Mouse (Mus musculus): Measurements from ENCODE around the gene Gm20388. TPM values are rescaled to one million over a fixed set of nuclear protein-coding genes. Genes with fewer than 3 reads are reported as not detected.
"Not testable (repeated sequence)": the region's sequence is repeated elsewhere in the genome, so short reads cannot be mapped to it uniquely, and the experiment has no call there.

Gm20388 gene
- polyA plus RNA-seq, 1 experiment from 2014 or later = not detected

GRCm38 (mm10) chr8:123252925-123253324 is 3342.3 kb downstream of the Gm20388 start:
- Histone ChIP-seq H3K4me2 (peak overlapping the region; percentile 96), H3K27me3 (no peaks in the 10 kb centered on the region), H3K4me1 (replicated peaks) (peaks cover 28% of the 10 kb centered on the region), H3K36me3 (peaks cover 54% of the 10 kb centered on the region), H3K4me3 (replicated peaks) (peak overlapping the region; percentile 97), H3K9me3 (replicated peaks) (no peaks in the 10 kb centered on the region), H3K27ac (peak overlapping the region; percentile 36; the same call in 1 of the 2 replicates), H3K9ac (peak overlapping the region; percentile 97)
- no peak for ATAC-seq (ENCODE audit: low read depth)
- WGBS (ENCODE audit: insufficient replicate concordance) = 50% methylated on average over 4 of the region's 4 CpGs
- DNase-seq = no peak

GRCm38 (mm10) chr8:123253451-123254098 is 3342.9 kb downstream of the Gm20388 start:
- peak overlapping the region; percentile 84 for H3K27ac ChIP-seq
- H3K4me3 ChIP-seq (replicated peaks) = peak overlapping the region; percentile 97
- peak overlapping the region; percentile 97 for H3K9ac ChIP-seq
- ATAC-seq (ENCODE audit: low read depth) (peak; percentile 43), DNase-seq (no peak)
- no peaks in the 10 kb centered on the region for H3K9me3 ChIP-seq (replicated peaks)
- H3K36me3 ChIP-seq = peaks cover 54% of the 10 kb centered on the region
- H3K4me1 ChIP-seq (replicated peaks) = peaks cover 28% of the 10 kb centered on the region
- no peaks in the 10 kb centered on the region for H3K27me3 ChIP-seq
- WGBS (ENCODE audit: insufficient replicate concordance) = 1% methylated on average over 31 of the region's 40 CpGs
- peak overlapping the region; percentile 96 for H3K4me2 ChIP-seq

GRCm38 (mm10) chr8:123254099-123254885 is 3343.7 kb downstream of the Gm20388 start, which contains the start of the genes Zfp276 and Vps9d1:
Gene Zfp276 (plus strand): TSS chr8:123254195.
Gene Vps9d1 (minus strand): TSS chr8:123254348.
- ATAC-seq (ENCODE audit: low read depth) (peak; percentile 96), DNase-seq (peak; percentile 76)
- Histone ChIP-seq H3K36me3 (peaks cover 54% of the 10 kb centered on the region), H3K27ac (peak within 1 kb of the TSS; percentile 84), H3K4me2 (peak within 1 kb of the TSS; percentile 96), H3K27me3 (no peaks in the 10 kb centered on the region), H3K4me1 (replicated peaks) (peaks cover 28% of the 10 kb centered on the region), H3K9ac (peak within 1 kb of the TSS; percentile 97), H3K4me3 (replicated peaks) (peak within 1 kb of the TSS; percentile 97), H3K9me3 (replicated peaks) (no peaks in the 10 kb centered on the region)
- under 1% methylated on average over 89 of the region's 99 CpGs for WGBS (ENCODE audit: insufficient replicate concordance)

GRCm38 (mm10) chr8:123255170-123255569 is 3344.5 kb downstream of the Gm20388 start:
- peaks cover 57% of the 10 kb centered on the region for H3K36me3 ChIP-seq
- ATAC-seq (ENCODE audit: low read depth) (no peak), DNase-seq (no peak)
- H3K27me3 ChIP-seq = no peaks in the 10 kb centered on the region
- peaks cover 28% of the 10 kb centered on the region for H3K4me1 ChIP-seq (replicated peaks)
- peak overlapping the region; percentile 96 for H3K4me2 ChIP-seq
- H3K9ac ChIP-seq = peak overlapping the region; percentile 97
- H3K4me3 ChIP-seq (replicated peaks) = peak overlapping the region; percentile 97
- WGBS (ENCODE audit: insufficient replicate concordance) = 64% methylated on average over 6 of the region's 6 CpGs
- H3K27ac ChIP-seq = peak overlapping the region; percentile 84; the same call in 1 of the 2 replicates
- no peaks in the 10 kb centered on the region for H3K9me3 ChIP-seq (replicated peaks)

- Histone ChIP-seq H3K27ac (no peak overlapping the region), H3K9ac (no peak overlapping the region), H3K9me3 (replicated peaks) (no peaks in the 10 kb centered on the region), H3K27me3 (no peaks in the 10 kb centered on the region), H3K4me3 (replicated peaks) (no peak overlapping the region), H3K36me3 (peaks cover 55% of the 10 kb centered on the region), H3K4me2 (no peak overlapping the region), H3K4me1 (replicated peaks) (peaks cover 28% of the 10 kb centered on the region)
- WGBS (ENCODE audit: insufficient replicate concordance) = 80% methylated on average over 3 of the region's 3 CpGs
- DNase-seq (no peak), ATAC-seq (ENCODE audit: low read depth) (no peak)
These were observed 3346.5 kb downstream of the Gm20388 start for GRCm38 (mm10) chr8:123257114-123257513.

- H3K4me3 ChIP-seq (replicated peaks); H3K27ac ChIP-seq; ATAC-seq (ENCODE audit: low read depth); H3K27me3 ChIP-seq; DNase-seq; H3K9ac ChIP-seq; H3K4me2 ChIP-seq; H3K9me3 ChIP-seq (replicated peaks): not testable (repeated sequence)
- Histone ChIP-seq H3K4me1 (replicated peaks) (peaks cover 27% of the 10 kb centered on the region), H3K36me3 (peaks cover 55% of the 10 kb centered on the region)
- WGBS (ENCODE audit: insufficient replicate concordance) = 74% methylated on average over 8 of the region's 8 CpGs
These were observed 3347.0 kb downstream of the Gm20388 start for GRCm38 (mm10) chr8:123257593-123257992.

- Histone ChIP-seq H3K4me2 (no peak overlapping the region), H3K4me3 (replicated peaks) (no peak overlapping the region), H3K27me3 (no peaks in the 10 kb centered on the region), H3K9ac (no peak overlapping the region), H3K4me1 (replicated peaks) (peaks cover 3% of the 10 kb centered on the region; the same call in 1 of the 2 replicates), H3K27ac (no peak overlapping the region), H3K9me3 (replicated peaks) (no peaks in the 10 kb centered on the region), H3K36me3 (peaks cover 91% of the 10 kb centered on the region)
- WGBS (ENCODE audit: insufficient replicate concordance) = 84% methylated on average over 14 of the region's 14 CpGs
- DNase-seq = no peak
- ATAC-seq (ENCODE audit: low read depth) = peak; percentile 24
These were observed 3357.4 kb downstream of the Gm20388 start for GRCm38 (mm10) chr8:123267926-123268656.

- Histone ChIP-seq H3K9me3 (replicated peaks) (no peaks in the 10 kb centered on the region), H3K9ac (no peak overlapping the region), H3K4me2 (no peak overlapping the region), H3K4me1 (replicated peaks) (peaks cover 3% of the 10 kb centered on the region; the same call in 1 of the 2 replicates), H3K27me3 (no peaks in the 10 kb centered on the region), H3K4me3 (replicated peaks) (no peak overlapping the region), H3K27ac (no peak overlapping the region), H3K36me3 (peaks cover 90% of the 10 kb centered on the region)
- ATAC-seq (ENCODE audit: low read depth) (no peak), DNase-seq (no peak)
- WGBS (ENCODE audit: insufficient replicate concordance) = 81% methylated on average over 10 of the region's 10 CpGs
These were observed 3360.5 kb downstream of the Gm20388 start for GRCm38 (mm10) chr8:123271147-123271546.

GRCm38 (mm10) chr8:123271901-123272300 is 3361.3 kb downstream of the Gm20388 start:
- no peak overlapping the region for H3K4me3 ChIP-seq (replicated peaks)
- no peak overlapping the region for H3K4me2 ChIP-seq
- no peaks in the 10 kb centered on the region; the same call in 1 of the 2 replicates for H3K4me1 ChIP-seq (replicated peaks)
- ATAC-seq (ENCODE audit: low read depth) (no peak), DNase-seq (no peak)
- no peak overlapping the region for H3K27ac ChIP-seq
- no peaks in the 10 kb centered on the region for H3K9me3 ChIP-seq (replicated peaks)
- H3K36me3 ChIP-seq = peaks cover 87% of the 10 kb centered on the region
- H3K27me3 ChIP-seq = no peaks in the 10 kb centered on the region
- H3K9ac ChIP-seq = no peak overlapping the region
- 67% methylated on average over 4 of the region's 4 CpGs for WGBS (ENCODE audit: insufficient replicate concordance)

- H3K4me3 ChIP-seq (replicated peaks) = no peak overlapping the region
- ATAC-seq (ENCODE audit: low read depth) (no peak), DNase-seq (no peak)
- H3K4me1 ChIP-seq (replicated peaks) = no peaks in the 10 kb centered on the region
- 76% methylated on average over 5 of the region's 5 CpGs for WGBS (ENCODE audit: insufficient replicate concordance)
- no peak overlapping the region for H3K4me2 ChIP-seq
- H3K9ac ChIP-seq = no peak overlapping the region; the same call in 1 of the 2 replicates
- peaks cover 80% of the 10 kb centered on the region for H3K36me3 ChIP-seq
- no peaks in the 10 kb centered on the region for H3K9me3 ChIP-seq (replicated peaks)
- H3K27ac ChIP-seq = no peak overlapping the region
- H3K27me3 ChIP-seq = no peaks in the 10 kb centered on the region
These were observed 3363.8 kb downstream of the Gm20388 start for GRCm38 (mm10) chr8:123274447-123274846.

- ATAC-seq (ENCODE audit: low read depth) (no peak), DNase-seq (no peak)
- Histone ChIP-seq H3K4me2 (no peak overlapping the region), H3K27ac (no peak overlapping the region), H3K9me3 (replicated peaks) (no peaks in the 10 kb centered on the region), H3K27me3 (no peaks in the 10 kb centered on the region), H3K36me3 (peaks cover 77% of the 10 kb centered on the region), H3K4me1 (replicated peaks) (no peaks in the 10 kb centered on the region), H3K9ac (no peak overlapping the region), H3K4me3 (replicated peaks) (no peak overlapping the region)
- WGBS (ENCODE audit: insufficient replicate concordance) = 83% methylated on average over 12 of the region's 12 CpGs
These were observed 3364.5 kb downstream of the Gm20388 start for GRCm38 (mm10) chr8:123275096-123275495.

All from liver, embryonic 13.5 days (tissue).